Mouse (Mus musculus): Measurements from ENCODE around the gene Tcirg1. TPM values are rescaled to one million over a fixed set of nuclear protein-coding genes. Genes with fewer than 3 reads are reported as not detected.

Tcirg1 gene
- polyA plus RNA-seq, 1 experiment from 2014 or later = 12.4 TPM

DNA sequence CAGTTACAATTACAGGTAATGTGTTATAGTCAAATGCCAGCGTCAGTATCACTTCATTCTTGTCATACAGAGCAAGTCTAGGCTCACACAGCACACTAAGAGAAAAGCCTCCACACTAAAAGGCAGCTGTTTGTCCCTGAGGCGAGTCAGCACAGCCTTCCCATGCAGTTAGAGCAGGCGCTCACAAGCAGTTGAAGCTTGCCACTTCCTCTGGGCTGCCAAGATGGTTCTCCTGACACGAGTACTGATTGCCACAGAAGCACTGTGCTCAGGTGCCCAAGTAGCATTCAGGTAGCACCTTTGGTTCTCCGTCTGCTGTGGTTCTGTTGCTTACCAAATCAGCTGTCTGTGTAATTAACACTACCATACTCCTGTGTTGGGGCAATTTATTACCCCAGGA is 17.8 kb downstream of the Tcirg1 start:
- Histone ChIP-seq H3K27ac (no peak overlapping the region), H3K4me3 (replicated peaks) (no peak overlapping the region), H3K4me2 (no peak overlapping the region), H3K27me3 (no peaks in the 10 kb centered on the region), H3K4me1 (no peaks in the 10 kb centered on the region), H3K9me3 (no peaks in the 10 kb centered on the region), H3K36me3 (replicated peaks) (peaks cover 76% of the 10 kb centered on the region), H3K9ac (no peak overlapping the region)
- 94% methylated on average over 5 of the region's 5 CpGs for WGBS
- no peak for ATAC-seq (ENCODE audit: low FRiP score)

GRCm38 (mm10) chr19:3884325-3884990 is 22.5 kb downstream of the Tcirg1 start:
- H3K27ac ChIP-seq = no peak overlapping the region
- no peaks in the 10 kb centered on the region for H3K4me1 ChIP-seq
- H3K4me3 ChIP-seq (replicated peaks) = no peak overlapping the region
- WGBS = 87% methylated on average over 6 of the region's 6 CpGs
- no peak for ATAC-seq (ENCODE audit: low FRiP score)
- no peak overlapping the region for H3K4me2 ChIP-seq
- peaks cover 37% of the 10 kb centered on the region for H3K36me3 ChIP-seq (replicated peaks)
- H3K9ac ChIP-seq = no peak overlapping the region
- H3K9me3 ChIP-seq = no peaks in the 10 kb centered on the region
- H3K27me3 ChIP-seq = no peaks in the 10 kb centered on the region

GRCm38 (mm10) chr19:3882214-3882613 is 24.7 kb downstream of the Tcirg1 start:
- H3K27me3 ChIP-seq = no peaks in the 10 kb centered on the region
- no peak for ATAC-seq (ENCODE audit: low FRiP score)
- no peaks in the 10 kb centered on the region for H3K4me1 ChIP-seq
- H3K4me2 ChIP-seq = no peak overlapping the region
- no peaks in the 10 kb centered on the region for H3K9me3 ChIP-seq
- H3K9ac ChIP-seq = no peak overlapping the region
- H3K4me3 ChIP-seq (replicated peaks) = no peak overlapping the region
- no peak overlapping the region for H3K27ac ChIP-seq
- H3K36me3 ChIP-seq (replicated peaks) = peaks cover 22% of the 10 kb centered on the region
- WGBS = 72% methylated on average over 4 of the region's 4 CpGs

- peaks cover 16% of the 10 kb centered on the region for H3K36me3 ChIP-seq (replicated peaks)
- WGBS = 94% methylated on average over 6 of the region's 6 CpGs
- H3K27ac ChIP-seq = no peak overlapping the region
- H3K9ac ChIP-seq = no peak overlapping the region
- H3K9me3 ChIP-seq = no peaks in the 10 kb centered on the region
- no peaks in the 10 kb centered on the region for H3K27me3 ChIP-seq
- ATAC-seq (ENCODE audit: low FRiP score) = no peak
- no peak overlapping the region for H3K4me2 ChIP-seq
- no peak overlapping the region for H3K4me3 ChIP-seq (replicated peaks)
- no peaks in the 10 kb centered on the region for H3K4me1 ChIP-seq
These were observed 26.7 kb downstream of the Tcirg1 start for GRCm38 (mm10) chr19:3880054-3880848.

DNA sequence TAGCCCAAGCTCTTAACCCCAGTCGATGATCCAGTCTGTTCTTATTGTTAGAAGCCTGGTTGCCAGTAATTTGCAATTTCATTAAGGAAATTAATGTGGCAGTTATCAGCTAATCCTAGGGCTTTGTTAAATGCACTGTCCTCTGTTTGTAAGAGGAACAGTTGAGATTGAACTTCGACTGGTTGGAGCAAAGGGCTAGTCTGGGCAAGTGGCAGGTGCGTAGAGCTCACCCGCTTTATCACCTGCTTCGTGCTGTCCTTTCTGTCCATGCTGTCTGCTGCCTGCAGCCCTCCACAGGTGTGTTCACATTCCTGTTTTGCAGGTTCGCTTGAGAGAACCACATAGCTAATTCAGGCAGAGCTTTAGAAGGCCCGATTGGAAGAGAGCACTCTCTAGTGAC is 31.9 kb downstream of the Tcirg1 start:
- no peak overlapping the region for H3K4me2 ChIP-seq
- peaks cover 6% of the 10 kb centered on the region for H3K36me3 ChIP-seq (replicated peaks)
- no peak overlapping the region for H3K9ac ChIP-seq
- H3K27me3 ChIP-seq = no peaks in the 10 kb centered on the region
- H3K4me3 ChIP-seq (replicated peaks) = no peak overlapping the region
- ATAC-seq (ENCODE audit: low FRiP score) = no peak
- H3K4me1 ChIP-seq = no peaks in the 10 kb centered on the region; the same call in 1 of the 2 replicates
- H3K9me3 ChIP-seq = no peaks in the 10 kb centered on the region
- no peak overlapping the region for H3K27ac ChIP-seq
- 91% methylated on average over 7 of the region's 7 CpGs for WGBS

GRCm38 (mm10) chr19:3872373-3872772 is 34.6 kb downstream of the Tcirg1 start:
- no peaks in the 10 kb centered on the region for H3K27me3 ChIP-seq
- H3K4me2 ChIP-seq = no peak overlapping the region
- ATAC-seq (ENCODE audit: low FRiP score) = no peak
- H3K4me1 ChIP-seq = no peaks in the 10 kb centered on the region; the same call in 1 of the 2 replicates
- H3K9ac ChIP-seq = no peak overlapping the region
- H3K36me3 ChIP-seq (replicated peaks) = peaks cover 6% of the 10 kb centered on the region
- H3K4me3 ChIP-seq (replicated peaks) = no peak overlapping the region
- no peaks in the 10 kb centered on the region for H3K9me3 ChIP-seq
- no peak overlapping the region for H3K27ac ChIP-seq
- 79% methylated on average over 4 of the region's 4 CpGs for WGBS

DNA sequence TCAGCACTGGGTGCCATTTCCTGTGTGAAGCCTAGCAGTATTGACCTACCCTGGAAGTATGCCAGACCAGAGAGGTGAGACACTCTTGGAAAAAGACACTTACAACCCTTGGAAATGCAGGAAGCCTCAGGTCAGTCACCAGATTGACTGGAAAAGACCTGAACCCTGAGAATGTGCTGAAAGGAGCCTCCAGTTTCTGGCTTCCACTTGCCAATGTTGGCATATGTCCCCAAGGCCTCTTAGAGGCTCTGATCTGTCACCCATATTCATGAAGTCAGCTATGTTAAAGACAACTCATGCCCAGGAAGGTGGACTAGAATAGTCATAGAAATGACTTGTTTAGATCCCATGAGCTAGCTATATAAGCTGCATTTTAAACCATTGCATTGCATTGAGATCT is 35.5 kb downstream of the Tcirg1 start:
- ATAC-seq (ENCODE audit: low FRiP score) = no peak
- no peaks in the 10 kb centered on the region for H3K9me3 ChIP-seq
- no peaks in the 10 kb centered on the region; the same call in 1 of the 2 replicates for H3K4me1 ChIP-seq
- H3K9ac ChIP-seq = no peak overlapping the region
- H3K36me3 ChIP-seq (replicated peaks) = peaks cover 6% of the 10 kb centered on the region
- no peak overlapping the region for H3K27ac ChIP-seq
- H3K4me2 ChIP-seq = no peak overlapping the region
- H3K27me3 ChIP-seq = no peaks in the 10 kb centered on the region
- no peak overlapping the region for H3K4me3 ChIP-seq (replicated peaks)

DNA sequence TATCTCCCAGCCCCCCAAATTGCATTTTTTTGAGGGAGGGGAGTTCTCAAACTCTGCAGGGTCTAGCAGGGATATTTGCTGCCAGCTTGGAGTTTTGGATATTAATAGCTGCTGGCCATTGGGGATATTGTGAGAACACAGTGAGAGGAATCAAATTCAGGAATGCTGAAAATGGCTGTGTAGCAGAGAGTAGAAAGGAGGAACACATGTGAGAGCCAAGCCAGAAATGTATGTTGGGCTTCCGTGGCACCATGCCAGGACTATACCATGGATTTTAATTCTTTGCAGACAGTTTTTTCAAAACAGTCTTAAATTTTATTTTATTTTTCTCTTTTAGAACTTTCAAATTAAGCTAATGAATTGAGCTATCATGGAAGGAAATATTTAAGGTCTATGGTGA is 38.6 kb downstream of the Tcirg1 start:
- WGBS = 90% methylated on average over 1 of the region's 1 CpGs

DNA sequence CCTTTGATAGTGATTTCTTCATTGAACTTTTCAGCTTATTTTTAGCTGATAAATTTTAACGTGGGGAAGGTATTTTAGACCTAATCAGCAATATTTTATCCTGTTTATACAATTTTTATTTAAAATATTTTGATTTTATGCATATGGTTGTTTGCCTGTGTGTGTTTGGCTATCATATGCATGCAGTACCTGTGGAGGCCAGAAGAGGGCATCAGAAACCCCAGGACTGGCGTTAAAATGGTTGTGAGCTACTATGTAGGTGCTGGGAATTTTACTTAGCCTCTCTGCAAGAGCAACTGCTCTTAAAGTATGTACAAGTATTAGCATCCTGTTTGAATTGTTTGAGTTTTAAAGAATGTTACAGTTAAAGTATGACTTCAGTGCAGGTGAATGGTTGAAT is 42.0 kb downstream of the Tcirg1 start:
- 87% methylated on average over 2 of the region's 2 CpGs for WGBS
- no peaks in the 10 kb centered on the region for H3K4me1 ChIP-seq
- H3K9ac ChIP-seq = no peak overlapping the region
- H3K36me3 ChIP-seq (replicated peaks) = peaks cover 27% of the 10 kb centered on the region
- H3K4me2 ChIP-seq = no peak overlapping the region
- H3K27me3 ChIP-seq = no peaks in the 10 kb centered on the region
- H3K4me3 ChIP-seq (replicated peaks) = no peak overlapping the region
- no peak for ATAC-seq (ENCODE audit: low FRiP score)
- no peak overlapping the region for H3K27ac ChIP-seq
- no peaks in the 10 kb centered on the region for H3K9me3 ChIP-seq

More for the DNA sequence above, 38.6 kb downstream of the Tcirg1 start:
- no peaks in the 10 kb centered on the region; the same call in 1 of the 2 replicates for H3K4me1 ChIP-seq
- H3K27ac ChIP-seq = no peak overlapping the region
- H3K9me3 ChIP-seq = no peaks in the 10 kb centered on the region
- ATAC-seq (ENCODE audit: low FRiP score) = no peak
- H3K4me3 ChIP-seq (replicated peaks) = no peak overlapping the region
- no peak overlapping the region for H3K9ac ChIP-seq
- peaks cover 23% of the 10 kb centered on the region for H3K36me3 ChIP-seq (replicated peaks)
- no peak overlapping the region for H3K4me2 ChIP-seq
- no peaks in the 10 kb centered on the region for H3K27me3 ChIP-seq

- 76% methylated on average over 2 of the region's 2 CpGs for WGBS
- Histone ChIP-seq H3K27ac (no peak overlapping the region), H3K36me3 (replicated peaks) (peaks cover 27% of the 10 kb centered on the region)
These were observed 44.2 kb downstream of the Tcirg1 start for GRCm38 (mm10) chr19:3862713-3863112.

DNA sequence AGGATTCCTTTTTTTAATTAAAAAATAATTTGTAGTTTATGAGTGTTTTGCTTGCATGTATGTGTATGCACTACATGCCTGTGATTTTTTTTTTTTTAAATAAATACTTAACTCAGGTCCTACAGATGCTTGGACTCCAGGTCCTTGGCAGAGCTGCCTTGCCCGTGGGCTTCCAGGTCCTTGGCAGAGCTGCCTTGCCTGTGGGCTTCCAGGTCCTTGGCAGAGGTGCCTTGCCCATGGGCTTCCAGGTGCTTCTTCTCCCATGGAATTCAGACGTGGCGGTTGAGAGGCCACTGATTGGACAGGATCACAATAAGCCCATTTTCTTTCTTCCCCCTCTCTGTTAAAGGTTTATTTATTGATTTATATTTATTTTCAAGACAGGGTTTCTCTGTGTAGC is 49.7 kb downstream of the Tcirg1 start:
- H3K36me3 ChIP-seq (replicated peaks) = 0 out of 2 replicates have a peak, but pooled peaks cover 4% of the 10 kb centered on the region
- no peaks in the 10 kb centered on the region for H3K9me3 ChIP-seq
- H3K4me2 ChIP-seq = no peak overlapping the region
- ATAC-seq (ENCODE audit: low FRiP score) = no peak
- H3K4me1 ChIP-seq = peaks cover 27% of the 10 kb centered on the region
- no peak overlapping the region for H3K9ac ChIP-seq
- WGBS = 91% methylated on average over 3 of the region's 3 CpGs
- no peak overlapping the region for H3K27ac ChIP-seq
- H3K4me3 ChIP-seq (replicated peaks) = no peak overlapping the region
- H3K27me3 ChIP-seq = no peaks in the 10 kb centered on the region

More at GRCm38 (mm10) chr19:3862713-3863112, 44.2 kb downstream of the Tcirg1 start:
- H3K4me2 ChIP-seq = no peak overlapping the region
- no peaks in the 10 kb centered on the region for H3K9me3 ChIP-seq
- no peak overlapping the region for H3K4me3 ChIP-seq (replicated peaks)
- H3K27me3 ChIP-seq = no peaks in the 10 kb centered on the region
- H3K9ac ChIP-seq = no peak overlapping the region
- H3K4me1 ChIP-seq = no peaks in the 10 kb centered on the region
- ATAC-seq (ENCODE audit: low FRiP score) = no peak

DNA sequence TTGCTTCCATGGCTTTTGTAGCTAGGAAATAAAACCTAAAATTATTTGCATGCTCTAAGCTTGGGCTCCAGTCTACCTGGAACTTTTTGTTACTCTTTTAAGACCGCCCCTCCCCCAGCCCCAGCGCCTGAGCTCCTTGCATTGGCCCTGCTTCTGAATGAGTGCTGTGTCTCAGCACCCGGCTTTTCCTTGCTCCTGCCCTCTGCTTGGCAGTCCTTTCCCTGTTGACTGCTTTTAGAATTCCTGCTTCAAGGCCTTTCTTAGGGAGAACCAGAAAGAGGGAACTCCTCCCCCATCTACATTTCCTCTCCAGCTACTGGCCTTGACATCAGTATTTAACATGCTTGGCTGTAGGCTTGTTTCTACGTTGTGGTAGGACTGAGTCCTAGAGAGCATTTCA is 51.3 kb downstream of the Tcirg1 start:
- no peak for ATAC-seq (ENCODE audit: low FRiP score)
- whole genome bisulfite sequencing = 20% methylated on average over 4 of the region's 4 CpGs
- no peaks in the 10 kb centered on the region for H3K9me3 ChIP-seq
- H3K27ac ChIP-seq = no peak overlapping the region
- H3K9ac ChIP-seq = no peak overlapping the region
- no peak overlapping the region for H3K4me3 ChIP-seq (replicated peaks)
- no peaks in the 10 kb centered on the region for H3K36me3 ChIP-seq (replicated peaks)
- H3K4me2 ChIP-seq = peak overlapping the region; percentile 6
- no peaks in the 10 kb centered on the region for H3K27me3 ChIP-seq
- H3K4me1 ChIP-seq = peaks cover 35% of the 10 kb centered on the region

DNA sequence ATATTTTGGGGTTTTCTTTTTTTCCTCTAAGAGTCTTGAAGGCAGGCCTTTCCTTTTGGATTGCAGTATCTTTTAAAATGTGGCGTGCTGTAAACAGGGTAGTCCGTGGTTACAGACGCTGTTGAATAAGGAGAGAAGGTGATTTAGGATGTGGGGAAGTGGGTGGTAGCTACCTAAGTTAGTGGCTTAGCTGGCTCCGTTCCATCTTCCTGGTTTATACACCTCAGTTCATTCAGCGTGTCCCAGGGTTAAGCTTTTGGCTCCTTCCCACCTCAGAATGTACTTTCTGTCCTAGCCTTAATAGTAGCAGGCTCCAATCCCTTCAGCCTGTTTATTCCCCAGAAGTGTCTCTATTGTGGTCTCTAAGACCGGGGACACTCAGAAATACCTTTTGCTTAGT is 51.8 kb downstream of the Tcirg1 start:
- H3K4me1 ChIP-seq = peaks cover 35% of the 10 kb centered on the region
- H3K9me3 ChIP-seq = no peaks in the 10 kb centered on the region
- H3K4me2 ChIP-seq = peak overlapping the region; percentile 6; the same call in 1 of the 2 replicates
- no peak overlapping the region for H3K9ac ChIP-seq
- ATAC-seq (ENCODE audit: low FRiP score) = no peak
- WGBS = 73% methylated on average over 6 of the region's 6 CpGs
- no peak overlapping the region for H3K4me3 ChIP-seq (replicated peaks)
- no peaks in the 10 kb centered on the region for H3K36me3 ChIP-seq (replicated peaks)
- no peaks in the 10 kb centered on the region for H3K27me3 ChIP-seq
- no peak overlapping the region for H3K27ac ChIP-seq
